Mouse (Mus musculus): Measurements from ENCODE around the gene Mvd. TPM values are rescaled to one million over a fixed set of nuclear protein-coding genes. Genes with fewer than 3 reads are reported as not detected.

Mvd gene
- 60.3 and 60.7 TPM in 2 replicates for polyA plus RNA-seq (2016; fragmentation: Nextera tagmentation; extraction: Ambion mirVana)

DNA sequence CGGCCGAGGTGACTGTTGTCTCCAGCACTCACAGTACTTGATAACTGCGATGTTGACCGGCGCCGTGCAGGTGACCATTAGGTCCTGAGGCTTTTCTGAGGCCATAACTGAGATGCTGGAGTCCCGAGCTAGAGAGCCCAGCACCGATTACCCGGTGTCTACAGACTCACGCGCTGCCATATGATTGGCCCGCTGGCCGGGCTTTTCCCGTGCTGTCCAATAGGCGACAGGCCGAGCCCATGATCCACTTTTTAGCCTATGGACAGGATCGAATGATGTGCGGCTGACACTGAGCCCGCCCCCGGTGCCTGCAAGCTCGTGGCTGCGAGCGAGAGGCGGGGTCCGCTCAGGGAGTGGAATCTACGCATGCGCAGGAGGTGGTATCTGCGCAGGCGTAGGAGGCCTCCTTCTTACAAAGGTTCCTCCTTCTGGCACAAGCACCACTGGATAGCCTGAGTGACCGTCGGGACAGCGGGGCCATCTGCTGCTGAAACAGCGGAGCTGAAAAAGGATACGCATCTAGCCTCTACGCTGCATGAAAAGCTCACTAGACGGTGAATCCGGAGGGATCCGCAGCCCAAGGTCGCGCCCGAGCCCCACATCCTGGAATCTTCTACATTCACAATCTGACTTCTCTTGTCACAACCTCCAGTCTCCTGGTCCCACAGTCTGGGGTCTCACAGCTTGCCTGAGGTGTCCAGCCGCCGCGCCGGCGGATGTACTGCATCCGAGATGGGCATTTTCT lies at the start of gene Mvd:
Gene Mvd (minus strand): TSS at position 161 of the 745 bp plus-strand sequence.
- Histone ChIP-seq H3K4me1 (peaks cover 34% of the 10 kb centered on the region), H3K9me3 (replicated peaks) (no peaks in the 10 kb centered on the region), H3K36me3 (peaks cover 17% of the 10 kb centered on the region), H3K4me3 (peak within 1 kb of the TSS; percentile 87), H3K27ac (replicated peaks) (peak within 1 kb of the TSS; percentile 93), H3K27me3 (ENCODE audit: low read depth, poor library complexity, severe bottlenecking) (no peaks in the 10 kb centered on the region)
- peak; percentile 99 for DNase-seq (ENCODE audit: low spot score)
- under 1% methylated on average over 47 of the region's 47 CpGs for WGBS

DNA sequence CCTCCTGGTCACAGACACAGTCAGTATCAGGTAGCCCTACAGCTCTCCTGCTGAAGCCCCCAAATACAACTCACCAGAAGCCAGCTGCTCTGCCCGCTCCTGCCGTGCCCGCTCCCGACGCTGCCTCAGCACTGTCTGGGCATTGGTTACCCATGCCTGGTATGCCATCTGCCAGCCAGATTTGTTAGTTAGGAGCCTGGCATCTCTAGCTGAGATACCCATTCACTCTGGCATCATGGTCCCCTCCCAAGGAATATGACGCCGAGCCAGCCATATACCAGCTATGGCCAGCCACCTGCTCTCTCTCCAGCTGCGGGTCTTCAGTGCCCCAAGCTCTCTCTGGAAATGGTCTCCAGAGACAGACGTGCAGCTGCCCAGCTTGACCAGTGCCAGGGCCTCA lies 45.2 kb upstream of the Mvd start:
- Histone ChIP-seq H3K36me3 (peaks cover 40% of the 10 kb centered on the region), H3K27me3 (ENCODE audit: low read depth, poor library complexity, severe bottlenecking) (no peaks in the 10 kb centered on the region), H3K4me1 (no peaks in the 10 kb centered on the region), H3K4me3 (no peak overlapping the region), H3K9me3 (replicated peaks) (no peaks in the 10 kb centered on the region), H3K27ac (replicated peaks) (no peak overlapping the region)
- DNase-seq (ENCODE audit: low spot score), result no peak
- WGBS, result 95% methylated on average over 9 of the region's 9 CpGs

DNA sequence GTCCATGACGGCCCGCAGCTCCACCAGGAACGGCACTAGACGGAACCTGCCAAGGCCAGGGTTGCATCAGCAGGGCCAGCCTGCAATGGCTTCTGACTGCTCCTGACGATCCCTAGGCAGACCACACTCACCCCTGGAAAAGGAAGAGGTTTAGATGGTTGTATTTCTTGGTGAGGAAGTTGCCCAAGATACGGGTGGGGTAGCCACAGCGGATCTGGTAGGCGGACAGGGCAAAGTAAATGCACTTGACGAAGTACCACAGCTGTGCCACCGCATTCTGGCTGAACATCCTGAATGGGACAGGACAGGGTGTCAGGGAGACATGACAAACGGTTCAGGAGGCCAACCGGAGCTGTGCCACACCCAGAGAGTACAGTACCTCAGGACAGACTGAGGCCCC lies 41.6 kb upstream of the Mvd start:
- H3K4me3 ChIP-seq, result no peak overlapping the region
- no peak overlapping the region for H3K27ac ChIP-seq (replicated peaks)
- peaks cover 68% of the 10 kb centered on the region for H3K36me3 ChIP-seq
- H3K9me3 ChIP-seq (replicated peaks), result no peaks in the 10 kb centered on the region
- WGBS, result 94% methylated on average over 12 of the region's 12 CpGs
- H3K4me1 ChIP-seq, result no peaks in the 10 kb centered on the region
- H3K27me3 ChIP-seq (ENCODE audit: low read depth, poor library complexity, severe bottlenecking), result no peaks in the 10 kb centered on the region
- DNase-seq (ENCODE audit: low spot score), result no peak

DNA sequence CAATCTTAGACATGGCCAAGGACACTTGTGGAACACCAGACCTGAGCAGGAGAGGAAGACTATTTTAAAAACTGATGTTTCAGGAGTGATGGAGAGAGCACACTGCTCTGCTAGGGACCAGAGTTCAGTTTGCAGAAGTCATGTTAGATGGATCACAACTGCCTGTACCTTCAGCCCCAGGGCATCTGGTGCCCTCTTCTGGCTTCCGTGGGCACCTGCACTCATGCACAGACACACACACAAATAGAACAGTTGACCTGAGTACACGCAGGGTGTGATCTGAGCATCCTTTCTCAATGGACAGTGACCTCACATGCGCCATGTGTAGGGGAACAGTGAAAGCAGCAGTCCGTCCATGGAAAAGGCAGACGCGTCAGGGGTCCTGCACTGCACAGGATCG lies 40.7 kb upstream of the Mvd start:
- H3K27me3 ChIP-seq (ENCODE audit: low read depth, poor library complexity, severe bottlenecking), result no peaks in the 10 kb centered on the region
- H3K9me3 ChIP-seq (replicated peaks), result no peaks in the 10 kb centered on the region
- H3K27ac ChIP-seq (replicated peaks), result no peak overlapping the region
- no peak for DNase-seq (ENCODE audit: low spot score)
- H3K4me1 ChIP-seq, result 0 out of 2 replicates have a peak, but pooled peaks cover 4% of the 10 kb centered on the region
- 95% methylated on average over 7 of the region's 7 CpGs for WGBS
- H3K36me3 ChIP-seq, result peaks cover 73% of the 10 kb centered on the region
- no peak overlapping the region for H3K4me3 ChIP-seq

DNA sequence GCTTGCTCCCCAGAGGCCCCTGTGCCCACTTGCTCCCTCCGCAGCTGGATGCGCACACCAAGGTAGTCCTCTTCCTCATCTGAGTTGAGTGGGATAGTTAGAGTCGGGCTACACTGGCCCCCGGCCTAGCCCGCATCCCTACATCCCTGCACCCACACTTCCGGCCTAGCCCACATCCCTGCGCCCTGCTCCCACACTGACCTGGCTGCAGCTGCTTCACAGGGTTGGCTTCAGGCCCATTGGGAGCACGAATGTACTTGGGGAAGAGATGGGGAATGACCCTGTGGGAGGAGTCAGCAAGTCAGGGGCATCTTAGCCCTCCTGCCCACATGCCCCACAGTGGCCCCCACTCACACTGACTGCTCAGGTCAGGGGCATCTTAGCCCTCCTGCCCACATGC lies 39.2 kb upstream of the Mvd start:
- Histone ChIP-seq H3K27me3 (ENCODE audit: low read depth, poor library complexity, severe bottlenecking) (no peaks in the 10 kb centered on the region), H3K4me1 (peaks cover 8% of the 10 kb centered on the region), H3K9me3 (replicated peaks) (no peaks in the 10 kb centered on the region), H3K36me3 (peaks cover 84% of the 10 kb centered on the region), H3K27ac (replicated peaks) (no peak overlapping the region), H3K4me3 (no peak overlapping the region)
- WGBS, result 96% methylated on average over 8 of the region's 8 CpGs
- no peak for DNase-seq (ENCODE audit: low spot score)

DNA sequence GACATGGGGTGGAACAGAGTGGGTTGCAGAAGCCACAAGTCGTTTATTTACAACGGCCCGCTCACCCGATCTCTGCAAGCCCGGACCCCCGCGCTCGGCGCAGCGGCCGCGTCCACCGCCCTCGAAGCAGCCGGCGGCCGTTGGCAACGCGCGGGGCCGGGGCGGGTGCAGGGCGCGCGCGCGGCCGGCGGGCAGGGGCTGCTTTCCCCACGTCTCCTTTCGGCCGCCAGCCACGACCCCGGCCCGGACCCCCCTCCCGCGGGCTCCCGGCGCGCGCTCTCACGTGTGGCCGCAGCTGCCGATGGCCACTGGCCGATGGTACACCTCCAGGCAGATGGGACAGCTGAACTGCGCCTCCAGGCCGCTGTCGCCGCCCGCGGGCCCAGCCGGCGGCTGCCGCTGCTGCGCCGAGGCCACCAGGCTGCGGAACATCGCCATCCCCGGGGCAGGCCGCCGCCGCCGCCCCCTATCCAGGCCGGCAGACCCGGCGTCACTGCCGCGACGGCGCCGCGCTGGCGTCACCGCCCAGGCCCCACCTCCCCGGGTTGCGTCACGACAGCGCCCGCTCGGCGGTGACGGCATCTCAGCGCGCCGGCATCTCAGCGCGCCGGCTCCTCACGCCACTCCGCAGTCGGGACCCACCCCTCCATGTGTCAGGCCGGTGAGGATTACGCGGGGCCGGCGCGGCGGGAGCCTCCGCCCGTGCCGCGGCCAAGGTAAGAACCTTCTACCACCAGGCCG lies 32.5 kb upstream of the Mvd start, which contains the start of the genes Rnf166 and Ctu2:
Gene Rnf166 (minus strand): TSS at position 485 of the 741 bp plus-strand sequence.
Gene Ctu2 (plus strand): TSS at position 564 of the 741 bp plus-strand sequence.
- WGBS, result under 1% methylated on average over 101 of the region's 103 CpGs
- Histone ChIP-seq H3K4me3 (peak within 1 kb of the TSS; percentile 81), H3K9me3 (replicated peaks) (no peaks in the 10 kb centered on the region), H3K4me1 (peaks cover 34% of the 10 kb centered on the region), H3K27ac (replicated peaks) (peak within 1 kb of the TSS; percentile 92), H3K27me3 (ENCODE audit: low read depth, poor library complexity, severe bottlenecking) (no peaks in the 10 kb centered on the region), H3K36me3 (peaks cover 63% of the 10 kb centered on the region)
- peak; percentile 93 for DNase-seq (ENCODE audit: low spot score)

DNA sequence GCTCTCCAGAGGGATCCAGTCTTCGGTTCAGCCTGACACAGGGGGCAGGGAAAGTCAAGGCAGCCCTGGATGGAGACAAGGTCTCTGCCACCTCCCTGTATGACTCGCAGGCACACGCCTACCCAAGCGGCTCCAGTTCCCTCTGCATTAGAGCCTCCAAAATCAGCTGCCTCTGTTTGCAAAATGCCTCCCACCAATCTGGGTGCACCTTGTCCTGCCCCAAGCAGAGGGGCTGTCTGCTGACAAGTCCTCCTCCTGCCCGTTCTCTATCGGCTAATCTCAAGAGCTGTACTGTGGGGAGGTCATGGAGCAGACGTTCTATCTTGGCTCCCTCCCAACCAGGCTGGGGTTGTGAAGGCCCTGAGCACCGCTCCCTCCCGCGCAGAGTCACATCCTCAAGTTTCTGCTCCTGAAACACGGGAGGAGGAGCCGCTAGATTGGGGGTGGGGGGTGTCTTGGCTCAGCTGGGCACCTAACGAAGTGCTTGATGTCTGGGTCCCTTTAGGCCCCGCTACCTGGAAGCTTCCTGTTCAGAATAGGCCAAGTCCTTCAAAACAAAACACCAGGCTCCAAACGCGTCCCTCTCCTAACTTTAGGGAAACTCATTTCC lies 31.8 kb upstream of the Mvd start:
- no peaks in the 10 kb centered on the region for H3K27me3 ChIP-seq (ENCODE audit: low read depth, poor library complexity, severe bottlenecking)
- peak overlapping the region; percentile 92 for H3K27ac ChIP-seq (replicated peaks)
- peaks cover 34% of the 10 kb centered on the region for H3K4me1 ChIP-seq
- peaks cover 63% of the 10 kb centered on the region for H3K36me3 ChIP-seq
- H3K9me3 ChIP-seq (replicated peaks), result no peaks in the 10 kb centered on the region
- peak overlapping the region; percentile 81 for H3K4me3 ChIP-seq
- 17% methylated on average over 16 of the region's 16 CpGs for WGBS
- DNase-seq (ENCODE audit: low spot score), result no peak

DNA sequence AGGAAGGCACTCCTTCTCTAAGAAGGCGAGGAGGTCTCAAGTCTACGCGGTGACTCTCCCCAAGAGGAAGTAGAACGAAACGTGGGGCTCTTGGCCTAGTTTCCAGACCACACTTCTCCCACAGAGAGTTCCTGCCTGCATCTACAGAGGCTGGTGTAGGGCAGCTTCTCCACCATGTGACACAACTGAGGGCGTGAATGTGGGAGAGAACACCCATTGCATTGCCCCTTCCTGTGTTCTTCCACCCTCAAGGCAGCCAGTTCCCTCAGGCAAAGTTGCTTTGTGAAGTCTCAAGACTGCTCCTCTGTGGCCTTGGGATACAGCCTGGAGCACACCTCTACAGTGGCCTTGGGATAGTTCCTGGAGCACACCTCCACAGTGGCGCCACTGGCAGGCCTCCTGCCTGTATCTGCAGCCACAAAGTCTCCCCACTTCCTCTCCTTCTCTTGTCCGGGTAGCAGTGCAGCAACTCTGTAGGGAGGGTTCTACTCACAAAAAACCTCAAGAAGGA lies 30.7 kb upstream of the Mvd start:
- H3K4me3 ChIP-seq, result peak overlapping the region; percentile 18; the same call in 1 of the 2 replicates
- H3K36me3 ChIP-seq, result peaks cover 59% of the 10 kb centered on the region
- no peak for DNase-seq (ENCODE audit: low spot score)
- H3K9me3 ChIP-seq (replicated peaks), result no peaks in the 10 kb centered on the region
- H3K27ac ChIP-seq (replicated peaks), result no peak overlapping the region
- no peaks in the 10 kb centered on the region for H3K27me3 ChIP-seq (ENCODE audit: low read depth, poor library complexity, severe bottlenecking)
- WGBS, result 94% methylated on average over 8 of the region's 8 CpGs
- H3K4me1 ChIP-seq, result peaks cover 31% of the 10 kb centered on the region

DNA sequence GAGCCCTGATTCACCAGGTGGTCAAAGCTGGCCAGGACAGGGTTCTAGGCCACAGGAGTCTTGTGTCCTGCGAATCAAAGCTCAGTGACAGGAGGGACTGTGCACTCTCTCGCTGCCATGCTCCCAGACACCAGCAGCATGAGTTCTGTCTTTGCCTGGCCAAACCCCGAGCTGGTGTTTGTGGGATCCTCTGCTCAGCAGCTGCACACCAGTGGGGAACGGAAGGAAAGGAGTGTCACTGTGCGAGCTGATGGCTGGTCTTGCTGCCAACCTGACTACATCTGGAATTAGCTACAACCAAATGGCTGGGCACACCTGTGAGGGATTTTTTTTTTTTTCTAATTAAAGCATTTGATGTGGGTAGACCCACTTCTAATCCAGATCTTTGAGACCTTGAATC lies 27.5 kb upstream of the Mvd start:
- H3K36me3 ChIP-seq, result peaks cover 67% of the 10 kb centered on the region
- 79% methylated on average over 5 of the region's 5 CpGs for WGBS
- H3K9me3 ChIP-seq (replicated peaks), result no peaks in the 10 kb centered on the region
- no peak for DNase-seq (ENCODE audit: low spot score)
- H3K4me3 ChIP-seq, result no peak overlapping the region
- H3K4me1 ChIP-seq, result peaks cover 15% of the 10 kb centered on the region
- H3K27me3 ChIP-seq (ENCODE audit: low read depth, poor library complexity, severe bottlenecking), result no peaks in the 10 kb centered on the region
- no peak overlapping the region for H3K27ac ChIP-seq (replicated peaks)

DNA sequence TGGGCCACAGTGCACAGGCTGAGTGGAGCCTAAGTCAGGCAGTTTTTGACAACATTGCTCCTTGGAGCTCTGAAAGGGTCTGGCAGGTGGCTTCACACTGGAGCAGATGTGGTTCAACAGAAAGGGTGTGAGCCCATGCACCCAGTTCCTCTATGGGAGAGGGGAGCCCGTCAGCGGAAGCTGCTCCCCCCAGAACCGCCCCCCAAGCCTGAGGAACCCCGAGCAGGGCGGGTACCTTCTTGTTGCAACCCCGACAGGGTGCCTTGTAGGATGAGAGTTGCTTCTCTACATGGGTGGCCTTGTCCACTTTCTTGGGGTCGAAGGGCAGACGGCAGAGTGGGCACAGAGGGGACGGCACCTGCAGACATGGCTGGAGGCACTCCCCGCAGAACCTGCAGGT lies 26.7 kb upstream of the Mvd start:
- H3K27me3 ChIP-seq (ENCODE audit: low read depth, poor library complexity, severe bottlenecking), result no peaks in the 10 kb centered on the region
- no peaks in the 10 kb centered on the region for H3K9me3 ChIP-seq (replicated peaks)
- DNase-seq (ENCODE audit: low spot score), result no peak
- no peak overlapping the region for H3K4me3 ChIP-seq
- no peak overlapping the region for H3K27ac ChIP-seq (replicated peaks)
- WGBS, result 90% methylated on average over 10 of the region's 10 CpGs
- peaks cover 10% of the 10 kb centered on the region for H3K4me1 ChIP-seq
- H3K36me3 ChIP-seq, result peaks cover 67% of the 10 kb centered on the region

DNA sequence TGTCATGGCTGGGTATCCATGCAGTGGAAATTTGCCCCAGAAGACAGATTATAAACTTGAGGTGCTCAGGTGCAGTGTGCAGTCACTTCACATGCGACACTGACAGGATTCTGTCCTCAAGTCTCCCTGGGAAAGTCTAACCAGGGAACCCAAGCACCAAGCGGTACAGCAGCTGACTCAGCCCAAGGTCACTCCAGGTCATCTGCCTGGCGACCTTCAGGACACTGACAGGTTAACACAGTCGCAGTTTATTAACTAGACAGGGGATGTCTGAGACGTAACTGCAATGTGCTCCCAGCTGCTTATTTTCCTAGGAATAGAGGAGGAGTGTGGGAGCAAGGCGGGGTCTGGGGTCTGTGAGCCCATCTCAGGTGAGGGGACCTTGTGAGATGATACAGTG lies 26.2 kb upstream of the Mvd start:
- Histone ChIP-seq H3K27ac (replicated peaks) (no peak overlapping the region), H3K4me3 (no peak overlapping the region), H3K4me1 (peaks cover 5% of the 10 kb centered on the region), H3K27me3 (ENCODE audit: low read depth, poor library complexity, severe bottlenecking) (no peaks in the 10 kb centered on the region), H3K36me3 (peaks cover 67% of the 10 kb centered on the region), H3K9me3 (replicated peaks) (no peaks in the 10 kb centered on the region)
- no peak for DNase-seq (ENCODE audit: low spot score)
- 84% methylated on average over 6 of the region's 6 CpGs for WGBS

DNA sequence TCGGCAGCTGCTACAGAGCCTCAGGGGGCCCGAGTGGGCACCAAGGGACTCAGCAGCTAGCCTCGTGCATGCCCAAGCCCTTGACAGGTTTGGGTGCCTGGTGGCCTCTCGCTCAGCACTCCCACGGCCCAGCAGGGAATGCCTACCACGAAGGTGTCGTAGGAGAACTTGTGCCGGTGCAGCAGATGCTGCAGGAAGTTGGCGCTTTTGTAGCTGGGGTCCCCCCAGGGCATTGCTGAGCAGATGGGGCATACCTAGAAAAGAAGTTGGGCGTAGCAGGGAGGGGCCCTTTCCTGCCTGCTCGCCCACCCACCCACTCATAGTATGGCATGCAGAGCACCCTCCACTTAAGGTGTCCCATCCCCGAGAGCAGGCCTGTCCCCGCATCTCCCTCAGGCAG lies 24.6 kb upstream of the Mvd start:
- no peaks in the 10 kb centered on the region for H3K9me3 ChIP-seq (replicated peaks)
- no peak overlapping the region for H3K27ac ChIP-seq (replicated peaks)
- H3K27me3 ChIP-seq (ENCODE audit: low read depth, poor library complexity, severe bottlenecking), result peaks cover 7% of the 10 kb centered on the region
- 93% methylated on average over 13 of the region's 13 CpGs for WGBS
- H3K36me3 ChIP-seq, result peaks cover 53% of the 10 kb centered on the region
- H3K4me1 ChIP-seq, result peaks cover 4% of the 10 kb centered on the region; the same call in 1 of the 2 replicates
- DNase-seq (ENCODE audit: low spot score), result no peak
- no peak overlapping the region for H3K4me3 ChIP-seq

Measured in midbrain, embryonic 10.5 days (tissue).